Mouse (Mus musculus): ENCODE results near the gene Xpc. TPM values are rescaled to one million over a fixed set of nuclear protein-coding genes. Genes with fewer than 3 reads are reported as not detected.

Gene Xpc
- polyA plus RNA-seq, 1 experiment from 2014 or later = 16.4 TPM

- no peak overlapping the region for H3K4me2 ChIP-seq (ENCODE audit: low read length)
- 31% methylated on average over 6 of the region's 6 CpGs for WGBS
- no peaks in the 10 kb centered on the region for H3K9me3 ChIP-seq (ENCODE audit: control insufficient read depth, low read length)
- no peak overlapping the region for H3K9ac ChIP-seq (ENCODE audit: low read length)
- H3K27me3 ChIP-seq (replicated peaks; ENCODE audit: control insufficient read depth, insufficient read depth, low read length) = no peaks in the 10 kb centered on the region
- no peak for DNase-seq (ENCODE audit: low spot score)
- H3K36me3 ChIP-seq (ENCODE audit: control insufficient read depth, insufficient read depth, low read length) = no peaks in the 10 kb centered on the region
- peaks cover 24% of the 10 kb centered on the region; the same call in 1 of the 2 replicates for H3K4me1 ChIP-seq (replicated peaks; ENCODE audit: control insufficient read depth, insufficient read depth, low read length)
- peak overlapping the region; percentile 3; the same call in 1 of the 2 replicates for H3K27ac ChIP-seq (ENCODE audit: low read depth)
- no peak overlapping the region for H3K4me3 ChIP-seq (ENCODE audit: low read depth, low read length)
- ATAC-seq (replicated peaks; ENCODE audit: low FRiP score, low TSS enrichment, low read depth) = no peak
Measured at GRCm38 (mm10) chr6:91532661-91533060, 17.0 kb upstream of the Xpc start.

GRCm38 (mm10) chr6:91531276-91531675 lies 15.6 kb upstream of the Xpc start:
- Histone ChIP-seq H3K4me2 (ENCODE audit: low read length) (no peak overlapping the region), H3K4me1 (replicated peaks; ENCODE audit: control insufficient read depth, insufficient read depth, low read length) (peaks cover 24% of the 10 kb centered on the region; the same call in 1 of the 2 replicates), H3K9me3 (ENCODE audit: control insufficient read depth, low read length) (no peaks in the 10 kb centered on the region), H3K27ac (ENCODE audit: low read depth) (no peak overlapping the region), H3K4me3 (ENCODE audit: low read depth, low read length) (no peak overlapping the region), H3K27me3 (replicated peaks; ENCODE audit: control insufficient read depth, insufficient read depth, low read length) (no peaks in the 10 kb centered on the region), H3K9ac (ENCODE audit: low read length) (no peak overlapping the region), H3K36me3 (ENCODE audit: control insufficient read depth, insufficient read depth, low read length) (no peaks in the 10 kb centered on the region)
- no peak for DNase-seq (ENCODE audit: low spot score)
- WGBS = 63% methylated on average over 6 of the region's 6 CpGs
- ATAC-seq (replicated peaks; ENCODE audit: low FRiP score, low TSS enrichment, low read depth) = no peak

GRCm38 (mm10) chr6:91530673-91531072 lies 15.0 kb upstream of the Xpc start:
- no peak overlapping the region for H3K4me3 ChIP-seq (ENCODE audit: low read depth, low read length)
- H3K4me2 ChIP-seq (ENCODE audit: low read length) = no peak overlapping the region
- no peak for DNase-seq (ENCODE audit: low spot score)
- no peaks in the 10 kb centered on the region for H3K36me3 ChIP-seq (ENCODE audit: control insufficient read depth, insufficient read depth, low read length)
- WGBS = 87% methylated on average over 8 of the region's 8 CpGs
- no peak overlapping the region for H3K27ac ChIP-seq (ENCODE audit: low read depth)
- no peak overlapping the region for H3K9ac ChIP-seq (ENCODE audit: low read length)
- no peaks in the 10 kb centered on the region for H3K9me3 ChIP-seq (ENCODE audit: control insufficient read depth, low read length)
- no peak for ATAC-seq (replicated peaks; ENCODE audit: low FRiP score, low TSS enrichment, low read depth)
- H3K27me3 ChIP-seq (replicated peaks; ENCODE audit: control insufficient read depth, insufficient read depth, low read length) = no peaks in the 10 kb centered on the region
- peaks cover 24% of the 10 kb centered on the region; the same call in 1 of the 2 replicates for H3K4me1 ChIP-seq (replicated peaks; ENCODE audit: control insufficient read depth, insufficient read depth, low read length)

DNA sequence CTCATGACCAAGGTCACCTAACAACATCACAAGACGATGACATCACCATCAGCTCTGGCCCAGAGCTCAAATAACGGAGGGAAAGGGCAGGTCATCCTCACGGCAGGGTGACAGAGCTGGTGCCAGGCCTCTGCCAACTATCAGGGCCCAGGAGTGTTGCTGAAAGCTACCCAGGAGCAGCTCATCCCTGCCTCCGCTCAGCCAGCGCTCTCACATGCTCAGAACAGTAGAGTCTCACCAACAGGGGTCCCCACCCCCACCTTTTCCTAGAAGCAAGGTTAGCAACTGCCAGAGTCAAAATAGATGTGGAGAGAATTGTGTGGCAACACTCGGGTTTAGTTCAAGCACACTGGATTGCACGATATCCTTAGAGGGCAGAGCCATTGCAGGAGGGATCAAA lies 12.6 kb upstream of the Xpc start:
- ATAC-seq (replicated peaks; ENCODE audit: low FRiP score, low TSS enrichment, low read depth) (no peak), DNase-seq (ENCODE audit: low spot score) (no peak)
- Histone ChIP-seq H3K27me3 (replicated peaks; ENCODE audit: control insufficient read depth, insufficient read depth, low read length) (no peaks in the 10 kb centered on the region), H3K4me2 (ENCODE audit: low read length) (no peak overlapping the region), H3K36me3 (ENCODE audit: control insufficient read depth, insufficient read depth, low read length) (peaks cover 18% of the 10 kb centered on the region), H3K4me3 (ENCODE audit: low read depth, low read length) (no peak overlapping the region), H3K9ac (ENCODE audit: low read length) (no peak overlapping the region), H3K9me3 (ENCODE audit: control insufficient read depth, low read length) (no peaks in the 10 kb centered on the region), H3K27ac (ENCODE audit: low read depth) (no peak overlapping the region), H3K4me1 (replicated peaks; ENCODE audit: control insufficient read depth, insufficient read depth, low read length) (peaks cover 16% of the 10 kb centered on the region; the same call in 1 of the 2 replicates)
- WGBS = 70% methylated on average over 7 of the region's 7 CpGs

- Histone ChIP-seq H3K9me3 (ENCODE audit: control insufficient read depth, low read length) (no peaks in the 10 kb centered on the region), H3K27me3 (replicated peaks; ENCODE audit: control insufficient read depth, insufficient read depth, low read length) (no peaks in the 10 kb centered on the region), H3K4me1 (replicated peaks; ENCODE audit: control insufficient read depth, insufficient read depth, low read length) (peaks cover 8% of the 10 kb centered on the region; the same call in 1 of the 2 replicates), H3K27ac (ENCODE audit: low read depth) (no peak overlapping the region), H3K36me3 (ENCODE audit: control insufficient read depth, insufficient read depth, low read length) (peaks cover 28% of the 10 kb centered on the region), H3K9ac (ENCODE audit: low read length) (no peak overlapping the region), H3K4me2 (ENCODE audit: low read length) (no peak overlapping the region), H3K4me3 (ENCODE audit: low read depth, low read length) (no peak overlapping the region)
- ATAC-seq (replicated peaks; ENCODE audit: low FRiP score, low TSS enrichment, low read depth) = peak; percentile 49
- 45% methylated on average over 5 of the region's 5 CpGs for WGBS
- DNase-seq (ENCODE audit: low spot score) = no peak
Measured at GRCm38 (mm10) chr6:91527227-91527860, 11.7 kb upstream of the Xpc start.

- ATAC-seq (replicated peaks; ENCODE audit: low FRiP score, low TSS enrichment, low read depth) = no peak
- WGBS = 78% methylated on average over 4 of the region's 4 CpGs
Measured at GRCm38 (mm10) chr6:91525544-91525943, 9.9 kb upstream of the Xpc start.

GRCm38 (mm10) chr6:91522816-91523215 lies 7.1 kb upstream of the Xpc start:
- Histone ChIP-seq H3K4me2 (ENCODE audit: low read length) (no peak overlapping the region), H3K36me3 (ENCODE audit: control insufficient read depth, insufficient read depth, low read length) (peaks cover 72% of the 10 kb centered on the region)
- no peak for ATAC-seq (replicated peaks; ENCODE audit: low FRiP score, low TSS enrichment, low read depth)

More at GRCm38 (mm10) chr6:91525544-91525943, 9.9 kb upstream of the Xpc start:
- H3K4me1 ChIP-seq (replicated peaks; ENCODE audit: control insufficient read depth, insufficient read depth, low read length) = no peaks in the 10 kb centered on the region
- DNase-seq (ENCODE audit: low spot score) = no peak
- no peak overlapping the region for H3K4me3 ChIP-seq (ENCODE audit: low read depth, low read length)
- no peak overlapping the region for H3K9ac ChIP-seq (ENCODE audit: low read length)
- H3K27ac ChIP-seq (ENCODE audit: low read depth) = no peak overlapping the region
- H3K4me2 ChIP-seq (ENCODE audit: low read length) = no peak overlapping the region
- H3K9me3 ChIP-seq (ENCODE audit: control insufficient read depth, low read length) = no peaks in the 10 kb centered on the region
- no peaks in the 10 kb centered on the region for H3K27me3 ChIP-seq (replicated peaks; ENCODE audit: control insufficient read depth, insufficient read depth, low read length)
- H3K36me3 ChIP-seq (ENCODE audit: control insufficient read depth, insufficient read depth, low read length) = peaks cover 46% of the 10 kb centered on the region

DNA sequence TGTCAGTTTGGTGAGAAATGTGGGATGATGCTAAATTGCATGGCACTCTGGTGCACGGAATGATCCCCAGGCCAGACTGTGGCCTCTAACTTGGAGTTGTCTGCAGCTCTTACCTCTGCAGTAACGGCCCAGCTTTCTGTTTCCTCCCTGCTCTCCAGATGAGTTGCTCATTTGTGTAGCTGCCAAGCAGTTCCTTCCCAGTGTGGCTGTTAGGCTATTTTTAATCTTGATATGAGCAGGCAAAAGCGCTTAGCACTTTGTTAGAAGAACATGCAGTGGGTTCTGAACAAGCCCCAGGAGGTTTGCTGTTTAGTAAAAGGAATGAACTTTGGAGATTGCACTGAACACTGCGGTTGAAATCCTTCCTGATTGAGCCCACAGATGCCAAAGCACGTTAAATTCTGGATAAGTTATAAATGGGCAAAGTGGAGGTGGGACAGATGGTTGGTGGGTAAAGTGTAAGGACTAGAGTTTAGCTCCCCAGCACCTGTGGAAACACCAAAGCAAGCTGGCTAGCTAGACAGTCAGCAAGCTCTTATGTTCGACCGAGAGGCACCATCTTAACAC lies 2.8 kb upstream of the Xpc start:
- Histone ChIP-seq H3K4me2 (ENCODE audit: low read length) (no peak overlapping the region), H3K4me3 (ENCODE audit: low read depth, low read length) (no peak overlapping the region), H3K4me1 (replicated peaks; ENCODE audit: control insufficient read depth, insufficient read depth, low read length) (peaks cover 16% of the 10 kb centered on the region), H3K9ac (ENCODE audit: low read length) (no peak overlapping the region), H3K36me3 (ENCODE audit: control insufficient read depth, insufficient read depth, low read length) (peaks cover 65% of the 10 kb centered on the region), H3K9me3 (ENCODE audit: control insufficient read depth, low read length) (no peaks in the 10 kb centered on the region), H3K27me3 (replicated peaks; ENCODE audit: control insufficient read depth, insufficient read depth, low read length) (no peaks in the 10 kb centered on the region), H3K27ac (ENCODE audit: low read depth) (no peak overlapping the region)
- WGBS = 88% methylated on average over 7 of the region's 7 CpGs
- no peak for ATAC-seq (replicated peaks; ENCODE audit: low FRiP score, low TSS enrichment, low read depth)
- no peak for DNase-seq (ENCODE audit: low spot score)

More at GRCm38 (mm10) chr6:91522816-91523215, 7.1 kb upstream of the Xpc start:
- H3K9me3 ChIP-seq (ENCODE audit: control insufficient read depth, low read length) = no peaks in the 10 kb centered on the region
- no peak overlapping the region for H3K9ac ChIP-seq (ENCODE audit: low read length)
- no peaks in the 10 kb centered on the region for H3K27me3 ChIP-seq (replicated peaks; ENCODE audit: control insufficient read depth, insufficient read depth, low read length)
- WGBS = 95% methylated on average over 5 of the region's 5 CpGs
- no peak overlapping the region for H3K4me3 ChIP-seq (ENCODE audit: low read depth, low read length)
- H3K27ac ChIP-seq (ENCODE audit: low read depth) = no peak overlapping the region
- no peak for DNase-seq (ENCODE audit: low spot score)
- no peaks in the 10 kb centered on the region for H3K4me1 ChIP-seq (replicated peaks; ENCODE audit: control insufficient read depth, insufficient read depth, low read length)

Data from intestine, embryonic 14.5 days (tissue).